Mouse (Mus musculus) layer of hippocampus, adult 18-20 months (tissue): ENCODE results near the gene Ush2a. TPM values are rescaled to one million over a fixed set of nuclear protein-coding genes. Genes with fewer than 3 reads are reported as not detected.

Experiments used
- DNase-seq, 2 experiments: peaks; one replicate each; pipeline ENCODE4 v3.0.0; 2022; ENCODE audit warnings: low spot score in 2 of 2
- total RNA-seq, 2 experiments: library from RNA; stranded (reverse); gene quantifications; 2 replicates each; pipeline ENCODE4 v1.2.3; 2021

The Ush2a gene
- total RNA-seq, 2 experiments from 2014 or later = 0.10 to 0.32 TPM

DNA sequence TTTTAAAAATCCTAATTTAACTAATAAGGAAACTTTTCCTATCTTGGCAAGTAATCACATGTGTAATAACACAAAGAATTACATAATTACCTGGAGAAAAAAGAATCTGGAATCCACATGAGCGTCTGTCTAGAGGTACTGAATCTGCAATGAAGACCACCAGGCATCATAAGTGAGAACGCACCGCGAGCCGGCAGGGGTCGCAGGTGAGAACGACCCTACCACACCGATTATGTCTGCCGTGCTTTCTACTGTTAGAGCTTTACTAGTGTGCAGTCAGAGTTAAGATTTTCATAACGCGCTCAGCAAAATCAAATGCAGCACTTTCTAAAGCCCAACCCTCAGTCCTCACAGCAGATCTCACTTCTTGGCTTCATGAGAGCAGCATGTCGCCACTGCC, 740.0 kb downstream of the Ush2a start:
- DNase-seq = no peak

GRCm38 (mm10) chr1:189004774-189005173, 743.0 kb downstream of the Ush2a start:
- no peak for DNase-seq

DNA sequence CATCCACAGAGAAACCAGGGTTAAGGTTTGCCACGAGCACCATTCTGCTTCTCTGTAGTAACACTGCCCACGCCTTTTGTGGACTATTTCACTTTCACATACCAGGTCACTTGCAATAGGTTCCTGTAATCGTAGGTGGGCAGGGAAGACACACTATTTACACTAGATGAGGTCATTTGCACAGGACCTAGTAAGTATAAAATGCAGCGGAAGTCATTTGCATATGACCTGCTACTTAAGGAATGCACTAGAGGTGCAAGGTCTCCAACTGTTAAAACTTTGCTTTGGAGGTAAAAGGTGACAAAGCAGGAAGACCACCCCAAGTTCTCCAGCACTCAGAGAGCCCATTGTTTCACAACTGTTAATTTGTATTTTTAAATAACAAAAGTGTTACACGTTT, 744.4 kb downstream of the Ush2a start:
- no peak for DNase-seq

DNA sequence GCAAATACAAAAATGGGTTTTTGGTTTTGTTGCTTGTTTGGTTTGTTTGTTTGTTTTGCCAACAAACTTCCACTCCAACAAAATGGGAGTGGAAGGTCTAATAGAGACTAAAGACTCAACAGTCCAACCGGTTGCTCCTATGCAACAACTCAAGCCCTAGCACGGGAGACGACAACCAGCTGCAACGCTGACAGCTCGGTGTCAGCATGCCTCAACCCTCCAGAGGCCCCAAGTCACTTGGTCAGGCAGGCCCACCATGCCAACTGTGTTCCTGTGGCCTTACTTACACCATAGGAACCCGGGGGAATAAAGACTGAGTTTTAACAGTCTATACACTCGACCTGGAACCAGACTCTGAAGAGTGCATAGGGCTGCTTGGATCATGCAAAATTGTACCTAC, 745.0 kb downstream of the Ush2a start:
- no peak for DNase-seq

GRCm38 (mm10) chr1:189007239-189007979, 745.6 kb downstream of the Ush2a start, which contains the start of gene Kctd3:
Gene Kctd3 (minus strand): TSS chr1:189007841.
- peak; percentile 93 to 97 for DNase-seq

DNA sequence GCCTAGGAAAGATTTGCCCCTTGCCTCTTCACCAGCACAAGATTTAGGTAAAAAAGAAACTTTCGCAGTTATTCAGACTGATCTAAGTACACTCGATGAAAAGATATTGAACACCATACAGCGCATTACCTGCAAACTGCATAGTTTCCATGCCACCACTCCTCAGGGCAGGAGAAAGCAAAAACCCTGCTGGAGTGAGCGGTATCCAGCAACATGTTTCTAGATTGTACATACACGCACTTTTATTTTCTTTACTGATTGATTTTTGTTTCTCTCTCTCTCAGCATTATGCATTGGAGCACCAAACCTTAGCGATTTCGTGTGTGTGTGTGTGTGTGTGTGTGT, 746.1 kb downstream of the Ush2a start:
- DNase-seq = no peak

- DNase-seq = no peak
Observed at GRCm38 (mm10) chr1:189010671-189011070, 748.8 kb downstream of the Ush2a start.

DNA sequence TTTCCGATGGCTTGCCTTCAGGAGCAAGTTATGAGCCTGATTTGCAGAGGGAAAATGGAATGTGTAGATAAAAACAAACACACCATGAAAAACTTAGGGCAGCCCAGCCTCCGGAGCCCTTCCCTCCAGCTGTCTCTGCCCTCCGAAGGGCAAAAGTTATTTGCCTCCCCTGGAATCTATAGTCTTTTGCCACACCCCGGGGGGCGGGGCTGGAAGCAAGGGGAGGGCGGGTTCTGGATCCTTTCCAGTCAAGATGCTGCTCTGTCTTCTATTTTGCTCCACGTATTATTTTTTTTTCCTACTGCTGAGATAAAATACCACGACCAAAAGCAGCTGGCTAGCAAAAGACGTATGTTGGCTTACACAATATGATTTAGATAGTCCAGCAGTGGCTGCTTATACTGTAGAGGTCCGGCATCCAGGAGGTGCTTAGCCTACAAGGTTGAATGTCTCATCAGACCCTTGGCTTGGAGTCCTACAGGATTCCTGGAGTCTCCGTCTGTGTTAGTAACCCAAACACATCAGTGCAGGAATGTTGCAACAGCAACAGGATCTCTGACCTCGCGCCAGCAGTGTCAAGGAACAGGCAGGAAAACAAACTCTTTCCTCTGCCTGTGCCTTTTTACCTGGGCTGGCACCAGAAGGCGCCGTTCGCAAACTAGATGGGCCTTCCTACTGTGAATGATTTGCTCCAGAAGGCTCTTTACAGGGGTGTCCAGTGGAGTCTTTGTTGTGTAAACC, 751.2 kb downstream of the Ush2a start:
- no peak for DNase-seq

DNA sequence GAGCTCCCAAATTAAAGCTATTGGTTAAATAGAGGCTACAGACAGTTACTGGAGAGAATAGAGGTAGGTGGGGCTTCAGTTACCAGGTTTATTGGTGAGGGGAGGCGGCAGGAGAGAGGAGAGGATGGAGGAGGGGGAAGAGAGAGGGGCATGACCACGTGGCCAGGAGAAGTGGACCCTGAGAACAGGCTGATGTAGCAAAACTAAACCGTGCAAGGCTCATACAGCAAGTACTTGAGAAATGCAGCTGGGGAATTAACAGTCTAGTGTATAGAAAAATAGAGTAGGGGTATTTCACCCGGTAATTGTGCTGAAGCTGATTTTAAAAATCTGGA, 751.7 kb downstream of the Ush2a start:
- DNase-seq = no peak
